Mouse (Mus musculus): ENCODE data around the gene Tmem88. TPM values are rescaled to one million over a fixed set of nuclear protein-coding genes. Genes with fewer than 3 reads are reported as not detected.

Tmem88 gene
- polyA plus RNA-seq, 1 experiment from 2014 or later: 18.1 TPM

GRCm38 (mm10) chr11:69372056-69372779, 25.8 kb downstream of the Tmem88 start:
- H3K9me3 ChIP-seq: no peaks in the 10 kb centered on the region
- peaks cover 17% of the 10 kb centered on the region for H3K36me3 ChIP-seq
- H3K9ac ChIP-seq: 0 out of 2 replicates have a peak overlapping the region, but pooled peaks have one; percentile 15
- peak overlapping the region; percentile 78 for H3K27ac ChIP-seq
- H3K4me1 ChIP-seq: peaks cover 23% of the 10 kb centered on the region
- peak overlapping the region; percentile 39 for H3K4me2 ChIP-seq (replicated peaks)
- H3K27me3 ChIP-seq: no peaks in the 10 kb centered on the region
- 62% methylated on average over 12 of the region's 12 CpGs for whole genome bisulfite sequencing
- 0 out of 2 replicates have a peak overlapping the region, but pooled peaks have one; percentile 0 for H3K4me3 ChIP-seq
- ATAC-seq (ENCODE audit: insufficient number of reproducible peaks, insufficient read depth, low FRiP score, low TSS enrichment): no peak

- Histone ChIP-seq H3K27me3 (no peaks in the 10 kb centered on the region), H3K9me3 (no peaks in the 10 kb centered on the region), H3K27ac (peak overlapping the region; percentile 78), H3K36me3 (peaks cover 17% of the 10 kb centered on the region), H3K9ac (0 out of 2 replicates have a peak overlapping the region, but pooled peaks have one; percentile 15), H3K4me2 (replicated peaks) (peak overlapping the region; percentile 39), H3K4me1 (peaks cover 23% of the 10 kb centered on the region), H3K4me3 (0 out of 2 replicates have a peak overlapping the region, but pooled peaks have one; percentile 0)
- ATAC-seq (ENCODE audit: insufficient number of reproducible peaks, insufficient read depth, low FRiP score, low TSS enrichment): no peak
- WGBS: 48% methylated on average over 12 of the region's 12 CpGs
Observed at GRCm38 (mm10) chr11:69371601-69372000, 26.4 kb downstream of the Tmem88 start.

- Histone ChIP-seq H3K27me3 (no peaks in the 10 kb centered on the region), H3K27ac (peak overlapping the region; percentile 78), H3K36me3 (peaks cover 16% of the 10 kb centered on the region), H3K9ac (no peak overlapping the region), H3K4me1 (peaks cover 27% of the 10 kb centered on the region), H3K4me3 (no peak overlapping the region), H3K4me2 (replicated peaks) (peak overlapping the region; percentile 39), H3K9me3 (no peaks in the 10 kb centered on the region)
- no peak for ATAC-seq (ENCODE audit: insufficient number of reproducible peaks, insufficient read depth, low FRiP score, low TSS enrichment)
- WGBS: 18% methylated on average over 9 of the region's 9 CpGs
Observed at GRCm38 (mm10) chr11:69370817-69371215, 27.2 kb downstream of the Tmem88 start.

GRCm38 (mm10) chr11:69369990-69370816, 27.8 kb downstream of the Tmem88 start:
- no peaks in the 10 kb centered on the region for H3K27me3 ChIP-seq
- no peak for ATAC-seq (ENCODE audit: insufficient number of reproducible peaks, insufficient read depth, low FRiP score, low TSS enrichment)
- peaks cover 33% of the 10 kb centered on the region for H3K4me1 ChIP-seq
- H3K4me3 ChIP-seq: peak overlapping the region; percentile 93
- 25% methylated on average over 2 of the region's 2 CpGs for WGBS
- no peaks in the 10 kb centered on the region for H3K9me3 ChIP-seq
- peaks cover 14% of the 10 kb centered on the region; the same call in 1 of the 2 replicates for H3K36me3 ChIP-seq
- H3K4me2 ChIP-seq (replicated peaks): peak overlapping the region; percentile 80
- H3K27ac ChIP-seq: peak overlapping the region; percentile 100
- peak overlapping the region; percentile 100 for H3K9ac ChIP-seq

GRCm38 (mm10) chr11:69369215-69369989, 28.6 kb downstream of the Tmem88 start, which contains the start of gene Chd3:
Gene Chd3, minus strand, starts transcription at chr11:69369406.
- WGBS: 4% methylated on average over 18 of the region's 34 CpGs

GRCm38 (mm10) chr11:69368356-69369214, 29.4 kb downstream of the Tmem88 start:
- H3K9me3 ChIP-seq: no peaks in the 10 kb centered on the region
- peak overlapping the region; percentile 100 for H3K27ac ChIP-seq
- no peak for ATAC-seq (ENCODE audit: insufficient number of reproducible peaks, insufficient read depth, low FRiP score, low TSS enrichment)
- under 1% methylated on average over 61 of the region's 106 CpGs for WGBS
- H3K9ac ChIP-seq: peak overlapping the region; percentile 100
- H3K36me3 ChIP-seq: peaks cover 20% of the 10 kb centered on the region
- peak overlapping the region; percentile 80 for H3K4me2 ChIP-seq (replicated peaks)
- H3K4me3 ChIP-seq: peak overlapping the region; percentile 93
- H3K4me1 ChIP-seq: peaks cover 47% of the 10 kb centered on the region
- H3K27me3 ChIP-seq: no peaks in the 10 kb centered on the region

More at GRCm38 (mm10) chr11:69369215-69369989, 28.6 kb downstream of the Tmem88 start, which contains the start of gene Chd3:
- Histone ChIP-seq H3K36me3 (peaks cover 14% of the 10 kb centered on the region; the same call in 1 of the 2 replicates), H3K4me3 (peak within 1 kb of the TSS; percentile 93), H3K4me1 (peaks cover 41% of the 10 kb centered on the region), H3K9ac (peak within 1 kb of the TSS; percentile 100), H3K4me2 (replicated peaks) (peak within 1 kb of the TSS; percentile 80), H3K27me3 (no peaks in the 10 kb centered on the region), H3K9me3 (no peaks in the 10 kb centered on the region), H3K27ac (peak within 1 kb of the TSS; percentile 100)
- no peak for ATAC-seq (ENCODE audit: insufficient number of reproducible peaks, insufficient read depth, low FRiP score, low TSS enrichment)

- Histone ChIP-seq H3K9me3 (no peaks in the 10 kb centered on the region), H3K4me3 (peak overlapping the region; percentile 93), H3K27ac (peak overlapping the region; percentile 100), H3K4me2 (replicated peaks) (peak overlapping the region; percentile 80), H3K36me3 (peaks cover 20% of the 10 kb centered on the region), H3K9ac (peak overlapping the region; percentile 100), H3K27me3 (no peaks in the 10 kb centered on the region), H3K4me1 (peaks cover 55% of the 10 kb centered on the region)
- ATAC-seq (ENCODE audit: insufficient number of reproducible peaks, insufficient read depth, low FRiP score, low TSS enrichment): no peak
- under 1% methylated on average over 22 of the region's 22 CpGs for WGBS
Observed at GRCm38 (mm10) chr11:69367616-69368355, 30.2 kb downstream of the Tmem88 start.

- Histone ChIP-seq H3K4me3 (peak overlapping the region; percentile 93), H3K27me3 (no peaks in the 10 kb centered on the region), H3K9me3 (no peaks in the 10 kb centered on the region), H3K9ac (peak overlapping the region; percentile 100), H3K27ac (peak overlapping the region; percentile 100), H3K4me2 (replicated peaks) (peak overlapping the region; percentile 80), H3K36me3 (peaks cover 22% of the 10 kb centered on the region), H3K4me1 (peaks cover 52% of the 10 kb centered on the region)
- no peak; the same call in 1 of the 2 replicates for ATAC-seq (ENCODE audit: insufficient number of reproducible peaks, insufficient read depth, low FRiP score, low TSS enrichment)
- under 1% methylated on average over 22 of the region's 22 CpGs for WGBS
Observed at GRCm38 (mm10) chr11:69366855-69367615, 31.0 kb downstream of the Tmem88 start.

GRCm38 (mm10) chr11:69366157-69366854, 31.7 kb downstream of the Tmem88 start:
- Histone ChIP-seq H3K36me3 (peaks cover 29% of the 10 kb centered on the region), H3K27me3 (no peaks in the 10 kb centered on the region), H3K4me3 (peak overlapping the region; percentile 93), H3K9ac (peak overlapping the region; percentile 100), H3K4me1 (peaks cover 45% of the 10 kb centered on the region), H3K27ac (peak overlapping the region; percentile 100), H3K9me3 (no peaks in the 10 kb centered on the region), H3K4me2 (replicated peaks) (peak overlapping the region; percentile 80)
- ATAC-seq (ENCODE audit: insufficient number of reproducible peaks, insufficient read depth, low FRiP score, low TSS enrichment): peak; percentile 82
- WGBS: under 1% methylated on average over 26 of the region's 26 CpGs
